Mouse (Mus musculus) hindbrain, embryonic 11.5 days (tissue): ENCODE measurements around the gene Zfp12. TPM values are rescaled to one million over a fixed set of nuclear protein-coding genes. Genes with fewer than 3 reads are reported as not detected.
A peak's percentile ranks its signal among the peaks of the same experiment; 100 is the strongest.
"Not testable (repeated sequence)": the region's sequence is repeated elsewhere in the genome, so short reads cannot be mapped to it uniquely, and the experiment has no call there.

Experiments
- ATAC-seq: fragments of 200-750 bp; cut with Nextera tagmentation; 2 replicates; pipeline ENCODE4 v1.8.0; 2017; ENCODE audit warnings: mild to moderate bottlenecking, moderate TSS enrichment, moderate library complexity; ENCODE audit not compliant: low FRiP score
- DNase-seq: peaks from one replicate; pipeline ENCODE4 v3.0.0-alpha.2; 2015; ENCODE audit warnings: low spot score
- H3K27ac ChIP-seq: fragments of 300-500 bp; sonication (generic); 2 replicates; pipeline ENCODE4 v1.5.1; 2014; ENCODE audit warnings: mild to moderate bottlenecking, low read depth, low read length
- H3K27me3 ChIP-seq: fragments of 300-500 bp; sonication (generic); 2 replicates; pipeline ENCODE4 v1.6.1; 2014; ENCODE audit warnings: mild to moderate bottlenecking, low read length, moderate library complexity, mixed read lengths; ENCODE audit not compliant: control insufficient read depth, insufficient read depth
- H3K36me3 ChIP-seq: fragments of 300-500 bp; sonication (generic); 2 replicates; pipeline ENCODE4 v1.6.1; 2014; ENCODE audit warnings: mild to moderate bottlenecking, low read length, moderate library complexity, mixed read lengths; ENCODE audit not compliant: control insufficient read depth, insufficient read depth
- H3K4me1 ChIP-seq: fragments of 300-500 bp; sonication (generic); replicated peaks from 2 replicates; pipeline ENCODE4 v1.6.1; 2014; ENCODE audit warnings: low read length, mixed read lengths; ENCODE audit not compliant: control insufficient read depth, insufficient read depth
- H3K4me2 ChIP-seq: fragments of 300-500 bp; sonication (generic); replicated peaks from 2 replicates; pipeline ENCODE4 v1.6.1; 2014; ENCODE audit warnings: mild to moderate bottlenecking, low read depth, low read length
- H3K4me3 ChIP-seq: fragments of 300-500 bp; sonication (generic); 2 replicates; pipeline ENCODE4 v1.5.1; 2014; ENCODE audit warnings: low read depth, low read length
- H3K9ac ChIP-seq: fragments of 300-500 bp; sonication (generic); 2 replicates; pipeline ENCODE4 v1.6.1; 2014; ENCODE audit warnings: low read depth, low read length
- H3K9me3 ChIP-seq: fragments of 300-500 bp; sonication (generic); 2 replicates; pipeline ENCODE4 v1.6.1; 2016; ENCODE audit warnings: low read length; ENCODE audit not compliant: control insufficient read depth
- WGBS: fragments of 180-500 bp; shearing (Covaris S2); extraction: QIAGEN DNeasy Blood & Tissue Kit; methylation state at CpG from one replicate; pipeline ENCODE4 v1.1.7; 2014; 5-methylcytosine and 5-hydroxymethylcytosine counted together
- polyA plus RNA-seq: library from polyadenylated mRNA; unstranded; fragments of >200 nt; fragmentation: Nextera tagmentation; extraction: Ambion mirVana; gene quantifications from 2 replicates; pipeline ENCODE4 v1.2.1, GENCODE M21; 2014

The Zfp12 gene
- polyA plus RNA-seq, result 20.3 and 24.3 TPM in 2 replicates

GRCm38 (mm10) chr5:143235028-143235693, at the start of gene Zfp12:
Gene Zfp12, plus strand, starts transcription at chr5:143235163.
- H3K9ac ChIP-seq, result peak within 1 kb of the TSS; percentile 95
- ATAC-seq (peak; percentile 97), DNase-seq (peak; percentile 97)
- no peaks in the 10 kb centered on the region for H3K9me3 ChIP-seq
- peak within 1 kb of the TSS; percentile 87 for H3K4me3 ChIP-seq
- H3K4me1 ChIP-seq, result no peaks in the 10 kb centered on the region
- peak within 1 kb of the TSS; percentile 80 for H3K4me2 ChIP-seq
- H3K27me3 ChIP-seq, result no peaks in the 10 kb centered on the region
- H3K36me3 ChIP-seq, result no peaks in the 10 kb centered on the region; the same call in 1 of the 2 replicates
- H3K27ac ChIP-seq, result peak within 1 kb of the TSS; percentile 95
- WGBS, result under 1% methylated on average over 48 of the region's 58 CpGs

- not testable (repeated sequence) for DNase-seq, H3K4me3 ChIP-seq, H3K27me3 ChIP-seq, H3K9ac ChIP-seq, H3K9me3 ChIP-seq, ATAC-seq, H3K4me1 ChIP-seq, H3K36me3 ChIP-seq, H3K27ac ChIP-seq, H3K4me2 ChIP-seq
- WGBS, result no CpG with 5 or more reads among the region's 1 CpGs
Measured at GRCm38 (mm10) chr5:143188014-143188413, 46.9 kb upstream of the Zfp12 start.

GRCm38 (mm10) chr5:143192806-143193205, 42.2 kb upstream of the Zfp12 start:
- Histone ChIP-seq H3K4me1 (no peaks in the 10 kb centered on the region), H3K4me2 (no peak overlapping the region), H3K9me3 (no peaks in the 10 kb centered on the region), H3K36me3 (no peaks in the 10 kb centered on the region), H3K27me3 (no peaks in the 10 kb centered on the region), H3K9ac (no peak overlapping the region), H3K4me3 (no peak overlapping the region), H3K27ac (no peak overlapping the region)
- DNase-seq (no peak), ATAC-seq (no peak)
- WGBS, result 92% methylated on average over 8 of the region's 8 CpGs

- H3K9me3 ChIP-seq, H3K4me1 ChIP-seq, DNase-seq, H3K4me2 ChIP-seq, ATAC-seq, H3K27me3 ChIP-seq, H3K9ac ChIP-seq, H3K36me3 ChIP-seq, H3K27ac ChIP-seq, H3K4me3 ChIP-seq: not testable (repeated sequence)
- WGBS, result 76% methylated on average over 8 of the region's 8 CpGs
Measured at GRCm38 (mm10) chr5:143194747-143195146, 40.2 kb upstream of the Zfp12 start.

DNA sequence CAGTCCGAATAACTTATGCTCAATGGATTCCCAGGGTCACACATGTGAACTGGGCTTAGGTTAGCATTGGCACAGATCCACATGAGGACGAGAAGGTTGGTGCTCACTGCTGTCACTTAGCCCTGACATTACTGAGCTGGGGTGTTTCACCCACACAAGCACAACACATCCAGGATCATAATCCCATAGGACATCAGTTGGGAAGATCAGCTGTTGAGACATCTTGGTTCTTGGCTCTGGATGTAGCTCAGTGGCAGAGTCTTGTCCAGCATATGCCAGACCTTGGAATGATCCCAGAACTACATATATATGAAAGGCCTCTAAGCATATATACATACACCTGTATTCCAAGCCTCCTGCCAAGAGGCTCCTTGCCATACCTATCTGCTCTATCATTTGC, 39.8 kb upstream of the Zfp12 start:
- Histone ChIP-seq H3K4me3 (no peak overlapping the region), H3K9me3 (no peaks in the 10 kb centered on the region), H3K4me2 (no peak overlapping the region), H3K27me3 (no peaks in the 10 kb centered on the region), H3K4me1 (no peaks in the 10 kb centered on the region), H3K36me3 (no peaks in the 10 kb centered on the region), H3K27ac (no peak overlapping the region), H3K9ac (no peak overlapping the region)
- DNase-seq (no peak), ATAC-seq (no peak)
- WGBS, result 83% methylated on average over 2 of the region's 2 CpGs

GRCm38 (mm10) chr5:143196506-143196905, 38.5 kb upstream of the Zfp12 start:
- H3K4me3 ChIP-seq, result no peak overlapping the region
- no peak overlapping the region for H3K27ac ChIP-seq
- H3K27me3 ChIP-seq, result no peaks in the 10 kb centered on the region
- H3K4me1 ChIP-seq, result no peaks in the 10 kb centered on the region
- no peak overlapping the region for H3K9ac ChIP-seq
- ATAC-seq (no peak), DNase-seq (no peak)
- no peaks in the 10 kb centered on the region for H3K36me3 ChIP-seq
- no peaks in the 10 kb centered on the region for H3K9me3 ChIP-seq
- H3K4me2 ChIP-seq, result no peak overlapping the region
- 85% methylated on average over 4 of the region's 4 CpGs for WGBS

DNA sequence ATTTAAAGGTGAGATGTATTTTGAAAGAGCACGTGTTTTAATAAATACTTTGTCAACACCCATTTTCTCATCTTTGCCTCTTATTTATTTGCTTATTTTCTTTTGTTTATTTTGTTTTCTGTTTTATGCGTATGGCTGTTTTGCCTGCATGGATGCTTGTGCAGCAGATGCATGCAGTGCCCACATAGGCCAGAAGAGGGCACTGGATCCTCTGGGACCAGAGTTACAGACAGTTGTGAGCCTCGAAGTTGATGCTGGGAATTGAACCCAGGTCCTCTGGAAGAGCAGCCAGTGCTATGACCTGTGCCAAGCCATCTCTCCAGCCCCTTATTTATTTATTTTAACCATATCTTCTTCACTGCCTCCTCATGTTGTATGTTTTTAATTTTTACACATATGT, 29.9 kb upstream of the Zfp12 start:
- DNase-seq, result no peak
- no peaks in the 10 kb centered on the region for H3K36me3 ChIP-seq
- no peak overlapping the region for H3K27ac ChIP-seq
- H3K4me1 ChIP-seq, result no peaks in the 10 kb centered on the region
- no peak for ATAC-seq
- H3K9me3 ChIP-seq, result peaks cover 4% of the 10 kb centered on the region; the same call in 1 of the 2 replicates
- H3K4me3 ChIP-seq, result no peak overlapping the region
- no peak overlapping the region for H3K9ac ChIP-seq
- WGBS, result 71% methylated on average over 3 of the region's 3 CpGs
- no peak overlapping the region for H3K4me2 ChIP-seq
- H3K27me3 ChIP-seq, result no peaks in the 10 kb centered on the region

DNA sequence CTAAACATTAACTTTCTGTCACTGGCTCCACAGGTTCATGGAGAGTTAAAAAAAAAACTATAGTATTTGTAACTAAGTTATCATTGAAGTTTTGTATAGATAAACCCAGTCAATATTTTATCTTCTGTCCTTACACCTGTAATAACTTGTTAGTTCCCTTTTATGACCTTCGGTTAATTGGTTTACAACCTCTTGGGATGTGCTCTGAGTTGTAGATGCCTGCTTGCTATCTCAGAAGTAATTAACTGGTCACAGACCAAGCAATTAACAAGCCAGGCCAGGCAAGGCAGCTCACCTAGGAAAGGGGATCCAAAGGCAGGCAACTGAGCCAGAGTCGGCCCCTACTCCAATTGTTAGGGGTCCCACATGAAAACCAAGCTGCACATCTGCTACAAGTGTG, 21.1 kb upstream of the Zfp12 start:
- peaks cover under 1% of the 10 kb centered on the region; the same call in 1 of the 2 replicates for H3K9me3 ChIP-seq
- H3K36me3 ChIP-seq, result no peaks in the 10 kb centered on the region
- ATAC-seq, result no peak
- H3K27me3 ChIP-seq, result no peaks in the 10 kb centered on the region
- no peak overlapping the region for H3K4me3 ChIP-seq
- no peak for DNase-seq
- 90% methylated on average over 2 of the region's 2 CpGs for WGBS
- H3K27ac ChIP-seq, result no peak overlapping the region
- H3K4me1 ChIP-seq, result no peaks in the 10 kb centered on the region
- H3K9ac ChIP-seq, result no peak overlapping the region
- H3K4me2 ChIP-seq, result no peak overlapping the region

DNA sequence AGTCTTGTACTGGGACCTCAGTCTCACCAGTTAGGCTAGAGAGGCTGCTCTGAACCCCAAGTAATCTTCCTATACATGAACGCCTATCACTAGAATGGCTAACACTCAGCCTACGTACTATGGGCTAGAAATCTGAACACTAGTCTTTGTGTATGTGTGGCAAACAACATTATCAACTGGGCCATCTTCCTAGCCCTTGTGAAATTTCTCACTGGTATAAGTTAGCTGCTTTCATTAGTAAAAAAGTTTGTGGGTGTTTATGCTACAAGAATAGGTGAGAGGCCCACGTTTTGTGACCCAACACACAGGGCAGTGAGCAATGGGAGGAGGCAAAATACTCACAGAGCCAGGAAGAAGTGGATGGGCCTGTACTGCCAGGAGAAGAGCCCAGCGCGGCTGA, 14.0 kb upstream of the Zfp12 start:
- H3K4me1 ChIP-seq, result no peaks in the 10 kb centered on the region
- no peaks in the 10 kb centered on the region for H3K9me3 ChIP-seq
- 69% methylated on average over 3 of the region's 5 CpGs for WGBS
- ATAC-seq (no peak), DNase-seq (no peak)
- no peaks in the 10 kb centered on the region for H3K27me3 ChIP-seq
- H3K36me3 ChIP-seq, result no peaks in the 10 kb centered on the region
- no peak overlapping the region for H3K4me2 ChIP-seq
- H3K9ac ChIP-seq, result no peak overlapping the region
- no peak overlapping the region for H3K4me3 ChIP-seq
- H3K27ac ChIP-seq, result no peak overlapping the region
